Mouse (Mus musculus) lung, postnatal 14 days (tissue): ENCODE measurements around the gene C3.

ENCODE experiments used
- DNase-seq: peaks from one replicate; pipeline ENCODE4 v3.0.0; 2021

C3 gene

GRCm38 (mm10) chr17:57228014-57228413 lies at the start of gene C3:
Gene C3, minus strand, starts transcription at chr17:57228136.
- peak; percentile 58 for DNase-seq

- peak; percentile 85 for DNase-seq
Observed at GRCm38 (mm10) chr17:57276634-57277121, 48.7 kb upstream of the C3 start.

GRCm38 (mm10) chr17:57275997-57276351 lies 48.0 kb upstream of the C3 start:
- DNase-seq, result no peak

GRCm38 (mm10) chr17:57275111-57275996 lies 47.4 kb upstream of the C3 start:
- peak; percentile 96 for DNase-seq

- no peak for DNase-seq
Observed at GRCm38 (mm10) chr17:57274686-57275085, 46.8 kb upstream of the C3 start.

- no peak for DNase-seq
Observed at GRCm38 (mm10) chr17:57273846-57274245, 45.9 kb upstream of the C3 start.

GRCm38 (mm10) chr17:57271301-57271700 lies 43.4 kb upstream of the C3 start:
- no peak for DNase-seq

- DNase-seq, result no peak
Observed at GRCm38 (mm10) chr17:57267556-57268126, 39.7 kb upstream of the C3 start.

GRCm38 (mm10) chr17:57264972-57265945 lies 37.3 kb upstream of the C3 start:
- DNase-seq, result peak; percentile 91

- DNase-seq, result no peak
Observed at GRCm38 (mm10) chr17:57264164-57264563, 36.2 kb upstream of the C3 start.

- no peak for DNase-seq
Observed at GRCm38 (mm10) chr17:57262901-57263550, 35.1 kb upstream of the C3 start.

GRCm38 (mm10) chr17:57261796-57262195 lies 33.9 kb upstream of the C3 start:
- no peak for DNase-seq

- no peak for DNase-seq
Observed at GRCm38 (mm10) chr17:57261286-57261685, 33.4 kb upstream of the C3 start.

- no peak for DNase-seq
Observed at GRCm38 (mm10) chr17:57260351-57260750, 32.4 kb upstream of the C3 start.

- no peak for DNase-seq
Observed at GRCm38 (mm10) chr17:57259742-57260141, 31.8 kb upstream of the C3 start.

- no peak for DNase-seq
Observed at GRCm38 (mm10) chr17:57258191-57258590, 30.3 kb upstream of the C3 start.

GRCm38 (mm10) chr17:57256921-57257485 lies 29.1 kb upstream of the C3 start:
- no peak for DNase-seq

GRCm38 (mm10) chr17:57255354-57255753 lies 27.4 kb upstream of the C3 start:
- DNase-seq, result peak; percentile 60

- DNase-seq, result no peak
Observed at GRCm38 (mm10) chr17:57253306-57253705, 25.4 kb upstream of the C3 start.

- DNase-seq, result no peak
Observed at GRCm38 (mm10) chr17:57251431-57251830, 23.5 kb upstream of the C3 start.

- DNase-seq, result peak; percentile 67
Observed at GRCm38 (mm10) chr17:57250461-57251160, 22.7 kb upstream of the C3 start.
